Mouse (Mus musculus) Patski (cell line): ENCODE results near the gene Lrrc56. TPM values are rescaled to one million over a fixed set of nuclear protein-coding genes. Genes with fewer than 3 reads are reported as not detected.
"Not testable (repeated sequence)": the region's sequence is repeated elsewhere in the genome, so short reads cannot be mapped to it uniquely, and the experiment has no call there.

ENCODE experiments used
- ATAC-seq: fragments of 100-300 bp; one replicate; pipeline ENCODE4 v1.8.0; 2021
- CTCF ChIA-PET: fragments of 350-600 bp; sonication (Branson Sonifier 250); formaldehyde crosslinking; loops from one replicate; lab custom pipeline; 2022; ENCODE audit warnings: inconsistent platforms; lab: Charles Lee
- POLR2A ChIA-PET: fragments of 350-600 bp; sonication (Branson Sonifier 250); formaldehyde crosslinking; loops from one replicate; lab custom pipeline; 2022; ENCODE audit warnings: antibody characterized with exemption, inconsistent platforms; lab: Charles Lee
- DNase-seq: peaks from one replicate; pipeline ENCODE4 v3.0.0-alpha.2; 2011; ENCODE audit warnings: low read depth, low spot score
- H3K27me3 ChIP-seq: fragments of 371-371 bp; one replicate; pipeline ENCODE4 v1.5.1; 2021
- CTCF ChIP-seq: fragments of 100-300 bp; IDR thresholded peaks from one replicate; pipeline ENCODE4 v1.5.1; 2021
- in situ Hi-C: fragments of 300-500 bp; cut with MboI; formaldehyde crosslinking; loops from 3 replicates; pipeline ENCODE4 v1.11.1; 2018; ENCODE audit warnings: low pct_unique_long_range_greater_than_20kb, mixed read lengths
- polyA plus RNA-seq: library from polyadenylated mRNA; unstranded; gene quantifications from one replicate; pipeline ENCODE4 v1.2.3, GENCODE M21; 2021

Gene Lrrc56
- polyA plus RNA-seq, 1 experiment from 2014 or later = 13.7 TPM

- ATAC-seq = no peak
- ChIA-PET POLR2A (no interaction called here), CTCF (interaction anchor here (0.6 kb wide), 1 partner anchor 22 kb away, joined by 3 read pairs; no protein-coding TSS in a partner anchor)
- H3K27me3 ChIP-seq = no peaks in the 10 kb centered on the region
- TF ChIP-seq CTCF = no peak
- DNase-seq = no peak
- in situ Hi-C loops = no loop called here
Observed at GRCm38 (mm10) chr7:141222696-141223215, 28.8 kb downstream of the Lrrc56 start.

- ChIA-PET CTCF (interaction anchor here (0.9 kb wide), 1 partner anchor 12 kb away, joined by 3 read pairs; no protein-coding TSS in a partner anchor), POLR2A (no interaction called here)
- ATAC-seq (no peak), DNase-seq (no peak)
- no peak for TF ChIP-seq CTCF
- in situ Hi-C loops = no loop called here
- no peaks in the 10 kb centered on the region for H3K27me3 ChIP-seq
Observed at GRCm38 (mm10) chr7:141226535-141226934, 32.6 kb downstream of the Lrrc56 start.

- ChIA-PET CTCF (interaction anchor here (1.5 to 2.1 kb wide), 3 partner anchors 9 to 14 kb away, joined by 4 to 9 read pairs (median 6); no protein-coding TSS in a partner anchor), POLR2A (interaction anchor here (1.5 kb wide), 1 partner anchor 35 kb away, joined by 5 read pairs; no protein-coding TSS in a partner anchor)
- ATAC-seq = peak; percentile 9
- DNase-seq = no peak
- in situ Hi-C loops = no loop called here
- no peak for TF ChIP-seq CTCF
- H3K27me3 ChIP-seq = no peaks in the 10 kb centered on the region
Observed at GRCm38 (mm10) chr7:141227796-141228195, 33.8 kb downstream of the Lrrc56 start.

GRCm38 (mm10) chr7:141228279-141229067, 34.5 kb downstream of the Lrrc56 start, which contains the start of gene Phrf1:
Gene Phrf1 (plus strand): TSS chr7:141228784.
- in situ Hi-C loops = no loop called here

GRCm38 (mm10) chr7:141229702-141230101, 35.7 kb downstream of the Lrrc56 start:
- no peak for ATAC-seq
- H3K27me3 ChIP-seq = no peaks in the 10 kb centered on the region
- ChIA-PET CTCF (interaction anchor here (1.3 to 2.1 kb wide), 2 partner anchors 10 to 11 kb away, joined by 4 to 9 read pairs; no protein-coding TSS in a partner anchor), POLR2A (interaction anchor here (0.8 kb wide), 1 partner anchor 9 kb away, joined by 3 read pairs; no protein-coding TSS in a partner anchor)
- in situ Hi-C loops = no loop called here
- no peak for DNase-seq
- no peak for TF ChIP-seq CTCF

More at GRCm38 (mm10) chr7:141228279-141229067, 34.5 kb downstream of the Lrrc56 start, which contains the start of gene Phrf1:
- peak; percentile 84 for DNase-seq
- no peak for TF ChIP-seq CTCF
- CTCF ChIA-PET = interaction anchor here (1.3 to 2.1 kb wide), 4 partner anchors 9 to 13 kb away, joined by 4 to 9 read pairs (median 5); no protein-coding TSS in a partner anchor
- POLR2A ChIA-PET = interaction anchor here (1.1 to 1.5 kb wide), 2 partner anchors 18 to 36 kb away, joined by 4 to 5 read pairs; no protein-coding TSS in a partner anchor
- no peaks in the 10 kb centered on the region for H3K27me3 ChIP-seq
- peak; percentile 83 for ATAC-seq

- H3K27me3 ChIP-seq = no peaks in the 10 kb centered on the region
- no peak for ATAC-seq
- ChIA-PET CTCF (no interaction called here), POLR2A (no interaction called here)
- no peak for DNase-seq
- TF ChIP-seq CTCF = no peak
- in situ Hi-C loops = no loop called here
Observed at GRCm38 (mm10) chr7:141230570-141230969, 36.6 kb downstream of the Lrrc56 start.

- ChIA-PET POLR2A (interaction anchor here (1.3 kb wide), 1 partner anchor 10 kb away, joined by 3 read pairs; no protein-coding TSS in a partner anchor), CTCF (no interaction called here)
- DNase-seq (no peak), ATAC-seq (no peak)
- no peak for TF ChIP-seq CTCF
- in situ Hi-C loops = no loop called here
- no peaks in the 10 kb centered on the region for H3K27me3 ChIP-seq
Observed at GRCm38 (mm10) chr7:141231111-141231510, 37.2 kb downstream of the Lrrc56 start.

- ChIA-PET CTCF (no interaction called here), POLR2A (interaction anchor here (1.3 kb wide), 1 partner anchor 11 kb away, joined by 3 read pairs; no protein-coding TSS in a partner anchor)
- in situ Hi-C loops = no loop called here
- ATAC-seq (no peak), DNase-seq (no peak)
- TF ChIP-seq CTCF = no peak
- no peaks in the 10 kb centered on the region for H3K27me3 ChIP-seq
Observed at GRCm38 (mm10) chr7:141231551-141231950, 37.6 kb downstream of the Lrrc56 start.

- H3K27me3 ChIP-seq, DNase-seq, in situ Hi-C loops, ATAC-seq, POLR2A ChIA-PET: not testable (repeated sequence)
- CTCF ChIA-PET = interaction anchor here (1.2 kb wide), 1 partner anchor 17 kb away, joined by 3 read pairs; no protein-coding TSS in a partner anchor
Observed at GRCm38 (mm10) chr7:141250486-141250885, 56.5 kb downstream of the Lrrc56 start.

GRCm38 (mm10) chr7:141256159-141256558, 62.2 kb downstream of the Lrrc56 start:
- no peak for DNase-seq
- in situ Hi-C loops = no loop called here
- CTCF ChIA-PET = no interaction called here
- TF ChIP-seq CTCF = no peak
- POLR2A ChIA-PET = no interaction called here
- no peak for ATAC-seq
- H3K27me3 ChIP-seq = no peaks in the 10 kb centered on the region

Other genes starting within 250 kb of the Lrrc56 start
- 0.30 TPM for gene Ifitm5, start 243.9 kb upstream of the Lrrc56 start, polyA plus RNA-seq
- 0.50 TPM for gene Gm45717, start 238.2 kb upstream of the Lrrc56 start, polyA plus RNA-seq
- 257 TPM for gene Ifitm2, start 238.2 kb upstream of the Lrrc56 start, polyA plus RNA-seq
- 0.22 TPM for gene Ifitm1, start 226.9 kb upstream of the Lrrc56 start, polyA plus RNA-seq
- 8.6 TPM for gene Ifitm3, start 183.4 kb upstream of the Lrrc56 start, polyA plus RNA-seq
- gene Ifitm6, start 176.2 kb upstream of the Lrrc56 start, polyA plus RNA-seq = 0.21 TPM
- not detected for gene Gm17387, start 165.0 kb upstream of the Lrrc56 start, polyA plus RNA-seq
- 2.2 TPM for gene B4galnt4, start 133.1 kb upstream of the Lrrc56 start, polyA plus RNA-seq
- gene Pkp3, start 115.9 kb upstream of the Lrrc56 start, polyA plus RNA-seq = 2.2 TPM
- gene Sigirr, start 93.6 kb upstream of the Lrrc56 start, polyA plus RNA-seq = 7.6 TPM
- 0.09 TPM for gene Ano9, start 76.4 kb upstream of the Lrrc56 start, polyA plus RNA-seq
- gene Ptdss2, start 71.8 kb upstream of the Lrrc56 start, polyA plus RNA-seq = 96.0 TPM
- gene Rnh1, start 21.3 kb upstream of the Lrrc56 start, polyA plus RNA-seq = 292 TPM
- 80.1 TPM for gene Hras, start 152 bp upstream of the Lrrc56 start, polyA plus RNA-seq
- gene Lmntd2, start 19.9 kb downstream of the Lrrc56 start, polyA plus RNA-seq = 4.5 TPM
- gene Rassf7, start 21.7 kb downstream of the Lrrc56 start, polyA plus RNA-seq = 48.3 TPM
- 68.6 TPM for gene Phrf1, start 34.6 kb downstream of the Lrrc56 start, polyA plus RNA-seq
- 10.5 TPM for gene Irf7, start 72.3 kb downstream of the Lrrc56 start, polyA plus RNA-seq
- gene Cdhr5, start 82.6 kb downstream of the Lrrc56 start, polyA plus RNA-seq = not detected
- not detected for gene Sct, start 85.0 kb downstream of the Lrrc56 start, polyA plus RNA-seq
- gene Drd4, start 97.8 kb downstream of the Lrrc56 start, polyA plus RNA-seq = not detected
- gene Deaf1, start 133.5 kb downstream of the Lrrc56 start, polyA plus RNA-seq = 62.1 TPM
- gene Tmem80, start 133.6 kb downstream of the Lrrc56 start, polyA plus RNA-seq = 34.0 TPM
- gene Eps8l2, start 144.7 kb downstream of the Lrrc56 start, polyA plus RNA-seq = 114 TPM
- gene Taldo1, start 198.0 kb downstream of the Lrrc56 start, polyA plus RNA-seq = 512 TPM
- gene Gatd1, start 220.0 kb downstream of the Lrrc56 start, polyA plus RNA-seq = 38.7 TPM
- gene Cend1, start 235.3 kb downstream of the Lrrc56 start, polyA plus RNA-seq = 0.04 TPM
- 20.6 TPM for gene Slc25a22, start 243.7 kb downstream of the Lrrc56 start, polyA plus RNA-seq
- 4.9 TPM for gene Pidd1, start 249.9 kb downstream of the Lrrc56 start, polyA plus RNA-seq